ENCODE assay signal across 8 mouse cellular contexts in the genomic region with DNA sequence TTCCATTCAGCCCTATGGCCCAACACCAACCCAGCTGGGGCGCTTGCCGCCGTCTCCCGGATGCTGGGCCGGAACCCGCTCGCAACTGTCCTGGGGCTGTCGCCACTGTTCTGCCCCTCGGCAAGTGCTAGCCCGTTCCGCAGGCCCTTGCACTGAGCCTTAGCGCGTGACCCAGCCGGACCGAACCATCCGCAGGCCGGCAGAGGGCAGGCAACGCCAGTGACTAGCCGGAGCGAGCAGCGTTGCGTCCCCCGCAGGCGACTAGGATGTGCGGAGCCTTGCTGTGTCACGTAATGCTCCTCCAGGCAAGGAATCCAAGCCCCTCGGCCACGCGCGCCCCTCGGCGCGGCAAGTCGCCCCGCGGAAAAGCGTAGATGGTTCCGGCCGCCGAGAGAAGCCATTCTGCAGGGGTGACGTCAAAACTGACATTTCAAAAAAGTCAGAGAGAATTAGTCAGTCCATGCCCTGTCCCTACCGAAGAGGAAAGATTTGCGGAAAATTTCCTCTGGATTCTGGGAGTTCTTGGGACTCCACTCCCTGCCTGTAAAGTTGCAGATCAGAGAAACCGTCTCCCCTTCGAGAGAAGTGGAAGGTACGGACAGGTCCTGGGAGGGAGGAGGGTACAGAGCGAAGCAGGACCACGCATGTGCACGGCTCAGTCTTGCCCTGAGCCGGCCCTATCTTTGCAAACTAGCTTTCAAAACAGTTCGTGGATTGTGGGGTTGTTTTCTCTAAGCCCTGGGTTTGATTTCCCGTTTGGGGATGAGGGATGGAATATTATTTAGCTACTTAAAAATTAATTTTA. TPM values are rescaled to one million over a fixed set of nuclear protein-coding genes. Genes with fewer than 3 reads are reported as not detected.
A peak's percentile ranks its signal among the peaks of the same experiment; 100 is the strongest.
DNase-seq lines count a peak whose midpoint lies in the region; ATAC-seq and TF ChIP-seq lines count a peak whose summit lies in the region.

TSS of gene Flcn (minus strand) at position 347 of the 805 bp plus-strand sequence.

- H3K36me3 ChIP-seq in embryonic facial prominence, embryonic 14.5 days (ENCODE audit: control insufficient read depth, insufficient read depth, low read length): peaks cover 30% of the 10 kb centered on the region
- H3K36me3 ChIP-seq in limb, embryonic 14.5 days (ENCODE audit: control insufficient read depth, insufficient read depth, low read length): peaks cover 31% of the 10 kb centered on the region
- peaks cover 25% of the 10 kb centered on the region for H3K36me3 ChIP-seq in midbrain, postnatal 0 days (ENCODE audit: insufficient read depth, low read length)

- H3K4me3 ChIP-seq in embryonic facial prominence, embryonic 14.5 days (ENCODE audit: low read depth, low read length): peak within 1 kb of the TSS; percentile 65
- H3K4me3 ChIP-seq in limb, embryonic 14.5 days (replicated peaks; ENCODE audit: low read length): peak within 1 kb of the TSS; percentile 80
- peak within 1 kb of the TSS; percentile 76 for H3K4me3 ChIP-seq in midbrain, postnatal 0 days (ENCODE audit: low read depth, low read length)

- H3K9ac ChIP-seq in embryonic facial prominence, embryonic 14.5 days (ENCODE audit: low read depth, low read length): peak within 1 kb of the TSS; percentile 92
- H3K9ac ChIP-seq in limb, embryonic 14.5 days (ENCODE audit: low read depth, low read length, severe bottlenecking): peak within 1 kb of the TSS; percentile 98
- H3K9ac ChIP-seq in midbrain, postnatal 0 days (replicated peaks; ENCODE audit: low read length, poor library complexity, severe bottlenecking): peak within 1 kb of the TSS; percentile 85

- peak; percentile 88 for DNase-seq in 3T3-L1 (ENCODE audit: low read depth, low spot score)
- peak; percentile 66 to 73 for DNase-seq in adrenal gland, postnatal 4 days (ENCODE audit: low spot score in 2 of 2)
- peak; percentile 94 for DNase-seq in embryonic facial prominence, embryonic 14.5 days (ENCODE audit: low spot score)
- peak; percentile 88 for DNase-seq in heart, adult 8-10 months (ENCODE audit: low spot score)
- peak; percentile 91 for DNase-seq in kidney, adult 9 months
- DNase-seq in limb, embryonic 14.5 days (ENCODE audit: low spot score): peak; percentile 89
- peak; percentile 89 for DNase-seq in midbrain, postnatal 0 days (ENCODE audit: low spot score)
- peak; percentile 68 to 77 for DNase-seq in spleen, postnatal 14 days (ENCODE audit: low spot score in 2 of 2)

- H3K9me3 ChIP-seq in embryonic facial prominence, embryonic 14.5 days (ENCODE audit: control insufficient read depth, low read length): no peaks in the 10 kb centered on the region
- no peaks in the 10 kb centered on the region for H3K9me3 ChIP-seq in limb, embryonic 14.5 days (ENCODE audit: control insufficient read depth, low read length)
- H3K9me3 ChIP-seq in midbrain, postnatal 0 days (ENCODE audit: low read length): no peaks in the 10 kb centered on the region

- H3K4me1 ChIP-seq in embryonic facial prominence, embryonic 14.5 days (ENCODE audit: control insufficient read depth, insufficient read depth, low read length): peaks cover 15% of the 10 kb centered on the region
- peaks cover 8% of the 10 kb centered on the region for H3K4me1 ChIP-seq in limb, embryonic 14.5 days (ENCODE audit: control insufficient read depth, insufficient read depth, low read length)
- H3K4me1 ChIP-seq in midbrain, postnatal 0 days (ENCODE audit: insufficient read depth, low read length): peaks cover 8% of the 10 kb centered on the region; the same call in 1 of the 2 replicates

- peak; percentile 60; the same call in 1 of the 2 replicates for TF ChIP-seq POLR2A in limb, embryonic 14.5 days (IDR thresholded peaks at IDR 0.05; ENCODE audit: borderline replicate concordance, extremely low read depth, insufficient read depth, insufficient read length)

- ATAC-seq in embryonic facial prominence, embryonic 14.5 days (ENCODE audit: low read depth): peak; percentile 95
- ATAC-seq in limb, embryonic 14.5 days (ENCODE audit: low FRiP score, low read depth): peak; percentile 91
- ATAC-seq in midbrain, postnatal 0 days (ENCODE audit: low FRiP score): peak; percentile 95

- peak within 1 kb of the TSS; percentile 96 for H3K27ac ChIP-seq in embryonic facial prominence, embryonic 14.5 days (replicated peaks; ENCODE audit: low read depth, low read length)
- H3K27ac ChIP-seq in limb, embryonic 14.5 days (replicated peaks; ENCODE audit: low read depth, low read length): peak within 1 kb of the TSS; percentile 100
- peak within 1 kb of the TSS; percentile 99 for H3K27ac ChIP-seq in midbrain, postnatal 0 days (ENCODE audit: low read depth, low read length)

- peak within 1 kb of the TSS; percentile 92 for H3K4me2 ChIP-seq in embryonic facial prominence, embryonic 14.5 days (ENCODE audit: low read depth, low read length)
- peak within 1 kb of the TSS; percentile 72 for H3K4me2 ChIP-seq in limb, embryonic 14.5 days (replicated peaks; ENCODE audit: low read depth, low read length, severe bottlenecking)
- H3K4me2 ChIP-seq in midbrain, postnatal 0 days (ENCODE audit: low read depth, low read length, poor library complexity, severe bottlenecking): peak within 1 kb of the TSS; percentile 83

- WGBS in embryonic facial prominence, embryonic 14.5 days: under 1% methylated on average over 50 of the region's 52 CpGs
- under 1% methylated on average over 52 of the region's 52 CpGs for WGBS in limb, embryonic 14.5 days
- whole genome bisulfite sequencing in midbrain, postnatal 0 days: under 1% methylated on average over 52 of the region's 52 CpGs

- H3K27me3 ChIP-seq in embryonic facial prominence, embryonic 14.5 days (replicated peaks; ENCODE audit: control insufficient read depth, insufficient read depth, low read length): no peaks in the 10 kb centered on the region
- H3K27me3 ChIP-seq in limb, embryonic 14.5 days (ENCODE audit: control insufficient read depth, insufficient read depth, low read length): no peaks in the 10 kb centered on the region
- no peaks in the 10 kb centered on the region for H3K27me3 ChIP-seq in midbrain, postnatal 0 days (ENCODE audit: insufficient read depth, low read length)

- peak; percentile 67 for TF ChIP-seq CTCF in midbrain, postnatal 0 days (IDR thresholded peaks at IDR 0.05)

RNA-seq across cellular contexts. Expression of gene Flcn, which starts in this region (rescaled TPM):
- 10 to 100 TPM; 34.5 to 35.7 TPM for total RNA-seq in adrenal gland, postnatal 4 days (2021)
- 31.0 and 32.2 TPM in 2 replicates for polyA plus RNA-seq in embryonic facial prominence, embryonic 14.5 days (2014; fragmentation: Nextera tagmentation; extraction: Ambion mirVana)
- total RNA-seq in heart, adult 8-10 months (2022): 10 to 100 TPM; 26.7 to 46.9 (median 42.1) TPM
- 51.1 and 63.5 TPM in 2 replicates for polyA plus RNA-seq in limb, embryonic 14.5 days (2012; rRNA removed)
- 27.6 and 33.1 TPM in 2 replicates for polyA plus RNA-seq in limb, embryonic 14.5 days (2014; fragmentation: Nextera tagmentation; extraction: Ambion mirVana)
- 41.5 and 44.0 TPM in 2 replicates for total RNA-seq in midbrain, postnatal 0 days (2014; rRNA removed)
- polyA plus RNA-seq in midbrain, postnatal 0 days (2015; fragmentation: Nextera tagmentation; extraction: Ambion mirVana): 31.0 and 34.7 TPM in 2 replicates

Comparison
In these comparisons a context has a peak if more than half of its experiments do, and no peak if none do; other contexts are left out.
1. Peak in every context shown above with its lines: DNase-seq, ATAC-seq, H3K4me3 ChIP-seq and H3K27ac ChIP-seq.